Comparison of ENCODE assay signal across 7 mouse cellular contexts in the genomic region with DNA sequence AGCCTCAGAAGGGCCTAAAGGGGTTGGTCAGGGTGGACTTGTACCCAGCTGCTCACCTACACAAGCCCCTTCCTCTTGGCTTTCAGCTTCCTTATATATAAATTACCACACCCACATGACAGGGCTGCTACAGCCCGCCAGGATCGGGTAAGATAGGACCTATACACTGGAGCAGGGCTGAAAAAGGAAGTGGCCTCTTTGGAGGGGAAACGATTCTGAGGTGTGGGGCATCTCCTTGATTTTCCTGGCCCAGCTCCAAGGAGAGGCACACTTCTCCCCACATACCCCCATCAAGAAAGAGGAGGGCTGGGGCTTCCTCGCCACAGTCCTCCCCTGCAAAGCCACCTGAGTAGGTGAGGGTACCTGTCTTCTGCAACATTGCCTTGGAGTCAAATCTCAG. TPM values are rescaled to one million over a fixed set of nuclear protein-coding genes. Genes with fewer than 3 reads are reported as not detected.
DNase-seq lines count a peak whose midpoint lies in the region; ATAC-seq lines count a peak whose summit lies in the region.

No protein-coding gene starts in this region.

- H3K4me3 ChIP-seq in neural tube, embryonic 11.5 days (ENCODE audit: low read depth, low read length): peak overlapping the region; percentile 40
- H3K4me3 ChIP-seq in forebrain, embryonic 10.5 days: peak overlapping the region; percentile 60
- H3K4me3 ChIP-seq in limb, embryonic 15.5 days: peak overlapping the region; percentile 60
- H3K4me3 ChIP-seq in stomach, embryonic 14.5 days (ENCODE audit: low read depth, low read length): peak overlapping the region; percentile 49

- no peak for DNase-seq in neural tube, embryonic 11.5 days (ENCODE audit: low spot score)
- no peak for DNase-seq in neural tube, embryonic 10.5 days (ENCODE audit: extremely low spot score, low spot score)
- no peak for DNase-seq in forebrain, embryonic 10.5 days (ENCODE audit: extremely low spot score, low spot score)
- DNase-seq in gastrocnemius, postnatal 25 days: no peak
- no peak for DNase-seq in right cerebral cortex, postnatal 25 days

- H3K9me3 ChIP-seq in neural tube, embryonic 11.5 days (ENCODE audit: control insufficient read depth, low read length): no peaks in the 10 kb centered on the region
- H3K9me3 ChIP-seq in forebrain, embryonic 10.5 days: no peaks in the 10 kb centered on the region
- no peaks in the 10 kb centered on the region for H3K9me3 ChIP-seq in limb, embryonic 15.5 days
- H3K9me3 ChIP-seq in stomach, embryonic 14.5 days (ENCODE audit: control insufficient read depth, low read depth, low read length): no peaks in the 10 kb centered on the region

- H3K27ac ChIP-seq in neural tube, embryonic 11.5 days (ENCODE audit: low read depth, low read length): no peak overlapping the region
- H3K27ac ChIP-seq in forebrain, embryonic 10.5 days: peak overlapping the region; percentile 83
- peak overlapping the region; percentile 70; the same call in 1 of the 2 replicates for H3K27ac ChIP-seq in limb, embryonic 15.5 days
- no peak overlapping the region; the same call in 1 of the 2 replicates for H3K27ac ChIP-seq in stomach, embryonic 14.5 days (ENCODE audit: low read length)

- peaks cover 2% of the 10 kb centered on the region; the same call in 1 of the 2 replicates for H3K36me3 ChIP-seq in neural tube, embryonic 11.5 days (ENCODE audit: control insufficient read depth, insufficient read depth, low read length)
- H3K36me3 ChIP-seq in forebrain, embryonic 10.5 days (replicated peaks): peaks cover 28% of the 10 kb centered on the region
- peaks cover 31% of the 10 kb centered on the region for H3K36me3 ChIP-seq in limb, embryonic 15.5 days
- peaks cover 16% of the 10 kb centered on the region for H3K36me3 ChIP-seq in stomach, embryonic 14.5 days (ENCODE audit: control insufficient read depth, insufficient read depth, low read length)

- H3K27me3 ChIP-seq in neural tube, embryonic 11.5 days (ENCODE audit: control insufficient read depth, insufficient read depth, low read length): peaks cover 11% of the 10 kb centered on the region
- peaks cover 33% of the 10 kb centered on the region for H3K27me3 ChIP-seq in forebrain, embryonic 10.5 days (ENCODE audit: poor library complexity, severe bottlenecking)
- no peaks in the 10 kb centered on the region for H3K27me3 ChIP-seq in limb, embryonic 15.5 days
- H3K27me3 ChIP-seq in stomach, embryonic 14.5 days (ENCODE audit: control insufficient read depth, insufficient read depth, low read length): no peaks in the 10 kb centered on the region

- peak overlapping the region; percentile 64 for H3K9ac ChIP-seq in neural tube, embryonic 11.5 days (ENCODE audit: low read length)
- peak overlapping the region; percentile 53; the same call in 1 of the 2 replicates for H3K9ac ChIP-seq in limb, embryonic 15.5 days
- peak overlapping the region; percentile 49 for H3K9ac ChIP-seq in stomach, embryonic 14.5 days (replicated peaks; ENCODE audit: low read depth, low read length)

- H3K4me2 ChIP-seq in neural tube, embryonic 11.5 days (ENCODE audit: low read depth): peak overlapping the region; percentile 67
- peak overlapping the region; percentile 62 for H3K4me2 ChIP-seq in limb, embryonic 15.5 days
- H3K4me2 ChIP-seq in stomach, embryonic 14.5 days (replicated peaks; ENCODE audit: low read depth, low read length): peak overlapping the region; percentile 83

- WGBS in neural tube, embryonic 11.5 days: 64% methylated on average over 4 of the region's 4 CpGs
- WGBS in forebrain, embryonic 10.5 days: 68% methylated on average over 4 of the region's 4 CpGs
- 18% methylated on average over 4 of the region's 4 CpGs for WGBS in limb, embryonic 15.5 days
- 19% methylated on average over 4 of the region's 4 CpGs for WGBS in stomach, embryonic 14.5 days

- no peak for ATAC-seq in neural tube, embryonic 11.5 days (ENCODE audit: insufficient read depth, low FRiP score, low TSS enrichment)
- no peak for ATAC-seq in limb, embryonic 15.5 days (ENCODE audit: insufficient number of reproducible peaks, low FRiP score, low TSS enrichment, low read depth)
- ATAC-seq in stomach, embryonic 14.5 days (ENCODE audit: insufficient number of reproducible peaks, insufficient read depth, low FRiP score, low read depth): no peak

- H3K4me1 ChIP-seq in neural tube, embryonic 11.5 days (ENCODE audit: control insufficient read depth, insufficient read depth, low read length): peaks cover 11% of the 10 kb centered on the region
- H3K4me1 ChIP-seq in forebrain, embryonic 10.5 days: peaks cover 47% of the 10 kb centered on the region
- H3K4me1 ChIP-seq in limb, embryonic 15.5 days: peaks cover 49% of the 10 kb centered on the region
- peaks cover 30% of the 10 kb centered on the region for H3K4me1 ChIP-seq in stomach, embryonic 14.5 days (ENCODE audit: control insufficient read depth, insufficient read depth, low read length)

RNA-seq across cellular contexts. Expression of a gene that starts 0.8 kb away (rescaled TPM):
- 24.7 and 28.0 TPM in 2 replicates for polyA plus RNA-seq in neural tube, embryonic 11.5 days (2014; fragmentation: Nextera tagmentation; extraction: Ambion mirVana)
- 20.5 and 20.8 TPM in 2 replicates for polyA plus RNA-seq in forebrain, embryonic 10.5 days (2016; fragmentation: Nextera tagmentation; extraction: Ambion mirVana)
- polyA plus RNA-seq in limb, embryonic 15.5 days (2015; fragmentation: Nextera tagmentation; extraction: Ambion mirVana): 56.6 and 62.5 TPM in 2 replicates
- polyA plus RNA-seq in stomach, embryonic 14.5 days (2014; fragmentation: Nextera tagmentation; extraction: Ambion mirVana): 68.6 and 72.4 TPM in 2 replicates
- 10 to 100 TPM; 13.1 to 15.0 TPM for total RNA-seq in gastrocnemius, postnatal 25 days (2021)

RNA-seq across cellular contexts. Expression of a gene that starts 0.9 kb away (rescaled TPM):
- polyA plus RNA-seq in neural tube, embryonic 11.5 days (2014; fragmentation: Nextera tagmentation; extraction: Ambion mirVana): 3.0 and 3.1 TPM in 2 replicates
- polyA plus RNA-seq in forebrain, embryonic 10.5 days (2016; fragmentation: Nextera tagmentation; extraction: Ambion mirVana): 3.7 and 4.3 TPM in 2 replicates
- 22.9 and 25.0 TPM in 2 replicates for polyA plus RNA-seq in limb, embryonic 15.5 days (2015; fragmentation: Nextera tagmentation; extraction: Ambion mirVana)
- polyA plus RNA-seq in stomach, embryonic 14.5 days (2014; fragmentation: Nextera tagmentation; extraction: Ambion mirVana): 15.2 and 16.1 TPM in 2 replicates
- total RNA-seq in gastrocnemius, postnatal 25 days (2021): under 1 TPM; 0.87 to 0.96 TPM

RNA-seq across cellular contexts. Expression of a gene that starts 0.9 kb away (rescaled TPM):
- 267 and 274 TPM in 2 replicates for polyA plus RNA-seq in neural tube, embryonic 11.5 days (2014; fragmentation: Nextera tagmentation; extraction: Ambion mirVana)
- polyA plus RNA-seq in forebrain, embryonic 10.5 days (2016; fragmentation: Nextera tagmentation; extraction: Ambion mirVana): 218 and 236 TPM in 2 replicates
- 262 and 273 TPM in 2 replicates for polyA plus RNA-seq in limb, embryonic 15.5 days (2015; fragmentation: Nextera tagmentation; extraction: Ambion mirVana)
- 251 and 266 TPM in 2 replicates for polyA plus RNA-seq in stomach, embryonic 14.5 days (2014; fragmentation: Nextera tagmentation; extraction: Ambion mirVana)
- 100 to 1,000 TPM; 126 to 130 TPM for total RNA-seq in gastrocnemius, postnatal 25 days (2021)

RNA-seq across cellular contexts. Expression of a gene that starts 16.2 kb away (rescaled TPM):
- polyA plus RNA-seq in neural tube, embryonic 11.5 days (2014; fragmentation: Nextera tagmentation; extraction: Ambion mirVana): 274 and 279 TPM in 2 replicates
- 228 and 249 TPM in 2 replicates for polyA plus RNA-seq in forebrain, embryonic 10.5 days (2016; fragmentation: Nextera tagmentation; extraction: Ambion mirVana)
- 261 and 281 TPM in 2 replicates for polyA plus RNA-seq in limb, embryonic 15.5 days (2015; fragmentation: Nextera tagmentation; extraction: Ambion mirVana)
- 393 and 403 TPM in 2 replicates for polyA plus RNA-seq in stomach, embryonic 14.5 days (2014; fragmentation: Nextera tagmentation; extraction: Ambion mirVana)
- 100 to 1,000 TPM; 489 to 502 TPM for total RNA-seq in gastrocnemius, postnatal 25 days (2021)

RNA-seq across cellular contexts. Expression of a gene that starts 39.1 kb away (rescaled TPM):
- 0.16 and 0.27 TPM in 2 replicates for polyA plus RNA-seq in neural tube, embryonic 11.5 days (2014; fragmentation: Nextera tagmentation; extraction: Ambion mirVana)
- 0.10 and 0.11 TPM in 2 replicates for polyA plus RNA-seq in forebrain, embryonic 10.5 days (2016; fragmentation: Nextera tagmentation; extraction: Ambion mirVana)
- 0.10 and 0.12 TPM in 2 replicates for polyA plus RNA-seq in limb, embryonic 15.5 days (2015; fragmentation: Nextera tagmentation; extraction: Ambion mirVana)
- polyA plus RNA-seq in stomach, embryonic 14.5 days (2014; fragmentation: Nextera tagmentation; extraction: Ambion mirVana): 0.18 and 0.29 TPM in 2 replicates
- total RNA-seq in gastrocnemius, postnatal 25 days (2021): not detected

Comparison
In these comparisons a context has a peak if more than half of its experiments do, and no peak if none do; other contexts are left out.
1. H3K27ac ChIP-seq: peak in forebrain, embryonic 10.5 days (single experiment) and limb, embryonic 15.5 days (single experiment); none in neural tube, embryonic 11.5 days (single experiment) and stomach, embryonic 14.5 days (single experiment).
2. Peak in every context shown above with its lines, with median percentiles within 50 percentile points of each other: H3K4me2 ChIP-seq, H3K4me3 ChIP-seq and H3K9ac ChIP-seq.